Mouse (Mus musculus): ENCODE measurements at regions not wholly inside any gene's neighbourhood (a gene's known extent, or its start where the extent isn't known, plus 50 kb on each side); places are given as distances from the start of the nearest gene placed in this dataset.

- no peak for TF ChIP-seq CTCF (IDR thresholded peaks at IDR 0.05; ENCODE audit: extremely low read depth, insufficient read length, insufficient replicate concordance, low read depth, low read length)
- TF ChIP-seq POLR2A (IDR thresholded peaks at IDR 0.05; ENCODE audit: low read depth, low read length): no peak
Measured at GRCm38 (mm10) chr13:119081691-119082090, 346.7 kb upstream of the Paip1 start.

All from small intestine, adult 2 months (tissue).